Mouse (Mus musculus): ENCODE data around the gene Spag9. TPM values are rescaled to one million over a fixed set of nuclear protein-coding genes. Genes with fewer than 3 reads are reported as not detected.

Spag9 gene
- polyA plus RNA-seq, 1 experiment from 2014 or later, result 87.4 TPM

DNA sequence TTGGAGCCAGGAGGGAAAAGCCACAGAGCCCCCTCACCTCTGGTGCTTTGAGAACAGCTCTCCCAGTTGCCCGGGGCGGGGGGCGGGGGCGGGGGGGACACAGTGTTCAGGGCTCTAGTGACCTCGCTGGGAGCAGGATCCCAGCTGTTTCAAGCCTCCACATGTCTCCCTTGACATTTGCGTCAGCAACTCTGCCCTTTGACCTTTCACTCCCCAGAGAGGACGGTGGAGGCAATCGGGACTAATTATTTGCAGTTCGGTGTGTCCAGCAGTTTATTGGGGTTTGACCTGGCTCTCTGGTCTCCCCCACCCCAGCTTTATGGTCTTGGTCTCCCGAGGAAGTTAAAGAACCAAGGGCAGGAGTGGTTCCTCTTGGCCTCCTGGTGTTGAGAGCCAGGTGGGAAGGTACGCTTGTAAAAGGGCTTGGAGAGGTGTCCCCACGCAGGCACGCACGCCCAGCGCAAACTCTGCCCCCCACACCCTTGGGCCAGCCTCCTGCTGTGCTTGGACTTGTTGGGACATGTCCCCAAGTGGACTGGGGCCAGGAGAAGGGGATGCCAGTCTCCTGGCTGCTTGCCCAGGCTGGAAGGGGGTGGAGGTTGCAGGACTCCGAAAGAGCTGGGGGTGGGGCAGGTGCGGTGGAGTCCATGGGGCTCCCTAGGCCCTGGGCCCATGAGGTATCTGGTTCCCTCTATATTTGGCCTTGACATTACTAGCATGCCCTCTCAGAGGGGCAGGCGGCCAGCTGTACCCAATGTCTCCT is 138.4 kb downstream of the Spag9 start:
- peaks cover 20% of the 10 kb centered on the region; the same call in 1 of the 2 replicates for H3K4me1 ChIP-seq (ENCODE audit: insufficient read depth, low read depth, low read length)
- peak; percentile 69 for ATAC-seq
- no peaks in the 10 kb centered on the region for H3K9me3 ChIP-seq (ENCODE audit: low read length)
- 35% methylated on average over 18 of the region's 18 CpGs for WGBS
- no peak overlapping the region for H3K9ac ChIP-seq (replicated peaks; ENCODE audit: low read depth)
- H3K36me3 ChIP-seq (ENCODE audit: insufficient read depth, low read length), result no peaks in the 10 kb centered on the region
- peak overlapping the region; percentile 83 for H3K27ac ChIP-seq (ENCODE audit: low read length)
- no peak overlapping the region for H3K4me2 ChIP-seq (replicated peaks; ENCODE audit: low read depth, low read length)
- no peak overlapping the region for H3K4me3 ChIP-seq (ENCODE audit: low read depth, low read length)
- DNase-seq (ENCODE audit: low spot score), result peak; percentile 78
- H3K27me3 ChIP-seq (replicated peaks; ENCODE audit: insufficient read depth, low read length), result no peaks in the 10 kb centered on the region
- TF ChIP-seq CTCF (IDR thresholded peaks at IDR 0.05) (no peak), EP300 (IDR thresholded peaks at IDR 0.05) (no peak; the same call in 1 of the 2 replicates)

DNA sequence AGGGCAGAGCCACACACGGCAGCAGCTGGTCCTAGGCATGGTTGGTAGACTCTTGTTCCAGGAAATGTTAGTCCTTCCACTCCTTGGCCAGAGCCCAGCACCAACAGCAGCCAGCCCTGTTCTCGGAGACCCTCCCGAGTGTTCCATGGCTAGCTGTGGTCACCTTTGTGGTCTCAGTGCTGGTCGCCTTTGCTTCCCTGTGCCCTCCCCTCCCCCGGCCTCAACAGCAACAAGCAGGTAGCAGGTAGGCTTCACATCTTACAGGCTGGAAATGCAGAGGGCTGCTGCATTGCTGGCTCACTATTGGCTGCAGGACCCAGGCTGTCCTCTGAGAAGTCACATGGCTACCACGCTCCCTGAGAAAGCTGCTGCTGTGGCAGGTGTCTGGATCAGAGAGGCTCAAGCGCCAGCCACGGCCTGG is 139.7 kb downstream of the Spag9 start:
- H3K4me2 ChIP-seq (replicated peaks; ENCODE audit: low read depth, low read length), result no peak overlapping the region
- peaks cover 20% of the 10 kb centered on the region; the same call in 1 of the 2 replicates for H3K4me1 ChIP-seq (ENCODE audit: insufficient read depth, low read depth, low read length)
- no peaks in the 10 kb centered on the region for H3K9me3 ChIP-seq (ENCODE audit: low read length)
- no peaks in the 10 kb centered on the region for H3K27me3 ChIP-seq (replicated peaks; ENCODE audit: insufficient read depth, low read length)
- H3K36me3 ChIP-seq (ENCODE audit: insufficient read depth, low read length), result no peaks in the 10 kb centered on the region
- TF ChIP-seq CTCF (IDR thresholded peaks at IDR 0.05) (no peak), EP300 (IDR thresholded peaks at IDR 0.05) (no peak)
- WGBS, result 63% methylated on average over 8 of the region's 8 CpGs
- no peak overlapping the region for H3K4me3 ChIP-seq (ENCODE audit: low read depth, low read length)
- no peak overlapping the region for H3K9ac ChIP-seq (replicated peaks; ENCODE audit: low read depth)
- H3K27ac ChIP-seq (ENCODE audit: low read length), result no peak overlapping the region
- ATAC-seq (no peak), DNase-seq (ENCODE audit: low spot score) (no peak)

DNA sequence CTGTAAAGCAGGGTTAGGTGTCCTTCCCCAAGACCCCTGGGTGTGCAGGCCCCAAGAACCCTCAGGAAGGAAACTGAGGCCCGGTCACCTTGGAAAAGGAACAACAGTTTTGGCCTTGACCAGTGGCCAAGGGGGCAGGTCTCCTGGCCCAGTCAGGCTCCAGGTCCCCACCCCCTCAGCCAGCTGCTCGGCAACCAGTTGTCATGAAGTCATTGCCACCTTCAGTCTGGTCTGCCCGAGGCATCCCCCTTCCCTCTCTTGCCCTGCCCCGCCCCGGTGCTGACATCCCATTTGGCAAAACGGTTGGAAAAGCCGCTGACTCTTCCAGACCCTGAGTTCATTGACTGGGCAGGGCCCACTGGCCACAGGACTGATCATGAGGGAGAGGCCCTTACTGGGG is 140.8 kb downstream of the Spag9 start:
- 58% methylated on average over 7 of the region's 7 CpGs for WGBS
- DNase-seq (ENCODE audit: low spot score), result no peak
- no peak for ATAC-seq
- H3K4me3 ChIP-seq (ENCODE audit: low read depth, low read length), result no peak overlapping the region
- H3K4me2 ChIP-seq (replicated peaks; ENCODE audit: low read depth, low read length), result no peak overlapping the region
- H3K27me3 ChIP-seq (replicated peaks; ENCODE audit: insufficient read depth, low read length), result no peaks in the 10 kb centered on the region
- no peaks in the 10 kb centered on the region for H3K9me3 ChIP-seq (ENCODE audit: low read length)
- TF ChIP-seq CTCF (IDR thresholded peaks at IDR 0.05) (no peak), EP300 (IDR thresholded peaks at IDR 0.05) (no peak)
- no peak overlapping the region for H3K27ac ChIP-seq (ENCODE audit: low read length)
- peaks cover 20% of the 10 kb centered on the region; the same call in 1 of the 2 replicates for H3K4me1 ChIP-seq (ENCODE audit: insufficient read depth, low read depth, low read length)
- no peak overlapping the region for H3K9ac ChIP-seq (replicated peaks; ENCODE audit: low read depth)
- no peaks in the 10 kb centered on the region for H3K36me3 ChIP-seq (ENCODE audit: insufficient read depth, low read length)

DNA sequence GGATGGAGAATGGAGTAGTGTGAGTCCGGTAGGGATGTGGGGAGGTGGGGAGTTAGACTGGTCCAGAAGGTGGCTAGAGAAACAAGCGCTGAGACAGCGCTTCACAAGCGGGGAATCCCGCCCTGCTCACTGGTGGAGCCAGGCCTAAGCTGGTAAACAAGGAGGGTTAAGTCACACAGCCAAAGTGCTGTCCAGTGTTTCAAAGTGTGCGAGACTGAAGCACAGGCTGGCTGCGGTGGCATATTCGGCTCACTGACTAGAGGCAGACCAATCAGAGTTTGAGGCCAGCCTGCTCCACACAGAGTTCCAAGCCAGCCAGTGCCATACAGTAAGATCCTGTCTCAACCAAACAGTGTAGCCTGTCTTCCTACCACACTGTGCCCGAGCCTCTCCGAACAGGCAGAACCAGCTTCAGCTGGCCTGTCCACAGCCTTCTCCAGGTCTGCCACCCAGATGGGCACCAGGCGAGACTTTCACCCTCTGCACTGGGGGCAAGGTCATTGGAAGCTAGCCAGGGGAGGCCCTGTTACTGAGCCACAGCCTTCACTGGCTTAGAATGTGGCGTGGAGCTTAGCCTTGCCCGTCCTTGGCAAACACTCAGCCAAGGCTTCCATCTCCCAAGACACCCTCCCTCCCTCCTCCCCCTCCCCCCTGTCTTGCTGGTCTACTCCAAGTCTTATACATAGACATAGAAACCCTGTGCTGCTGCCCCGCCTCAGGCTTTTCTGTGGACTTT is 141.6 kb downstream of the Spag9 start:
- H3K27me3 ChIP-seq (replicated peaks; ENCODE audit: insufficient read depth, low read length), result no peaks in the 10 kb centered on the region
- 58% methylated on average over 14 of the region's 14 CpGs for WGBS
- H3K4me3 ChIP-seq (ENCODE audit: low read depth, low read length), result no peak overlapping the region
- no peak for DNase-seq (ENCODE audit: low spot score)
- peaks cover 20% of the 10 kb centered on the region; the same call in 1 of the 2 replicates for H3K4me1 ChIP-seq (ENCODE audit: insufficient read depth, low read depth, low read length)
- ATAC-seq, result no peak
- H3K9me3 ChIP-seq (ENCODE audit: low read length), result no peaks in the 10 kb centered on the region
- H3K9ac ChIP-seq (replicated peaks; ENCODE audit: low read depth), result no peak overlapping the region
- no peak for TF ChIP-seq CTCF (IDR thresholded peaks at IDR 0.05)
- TF ChIP-seq EP300 (IDR thresholded peaks at IDR 0.05), result no peak
- no peaks in the 10 kb centered on the region for H3K36me3 ChIP-seq (ENCODE audit: insufficient read depth, low read length)
- H3K27ac ChIP-seq (ENCODE audit: low read length), result peak overlapping the region; percentile 33; the same call in 1 of the 2 replicates
- no peak overlapping the region for H3K4me2 ChIP-seq (replicated peaks; ENCODE audit: low read depth, low read length)

DNA sequence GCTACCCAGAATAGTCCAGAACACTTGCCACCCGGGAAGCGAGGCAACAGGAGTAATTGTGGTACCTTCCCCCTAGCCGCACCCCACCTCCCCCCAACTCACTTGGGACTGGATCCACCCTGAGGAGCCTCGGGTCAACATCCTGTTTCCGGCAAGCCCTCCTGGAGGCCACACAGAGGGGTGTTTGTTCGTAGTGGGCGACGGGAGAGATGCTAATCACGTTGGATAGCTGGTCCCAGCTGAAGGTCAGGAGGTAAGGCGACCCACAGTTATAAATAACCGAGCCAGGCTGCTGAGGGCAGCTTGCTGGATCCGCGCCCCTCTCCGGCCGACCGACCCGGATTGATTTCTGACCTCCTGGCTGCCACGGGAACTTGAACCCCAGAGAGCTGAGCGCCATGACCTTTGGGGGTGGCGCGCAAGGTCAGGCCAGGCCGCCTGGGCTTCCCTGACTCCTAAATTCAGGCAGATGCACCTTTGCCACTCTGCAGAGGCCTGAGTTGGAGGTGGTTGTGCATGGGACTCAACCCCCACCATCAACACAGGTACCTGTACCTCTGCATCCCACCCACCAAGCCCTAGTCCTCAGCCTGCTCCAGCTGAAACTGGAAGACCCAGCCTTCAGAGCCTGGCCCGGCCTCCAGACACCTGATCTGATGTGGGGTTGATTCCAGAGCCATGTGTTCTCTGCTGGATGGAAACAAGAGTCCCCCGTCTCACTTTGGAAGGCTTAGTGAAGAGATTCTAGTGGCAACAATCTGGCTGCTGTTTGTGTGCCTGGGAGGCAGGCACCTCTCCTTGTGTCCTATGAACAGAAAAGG is 142.7 kb downstream of the Spag9 start:
- no peak for ATAC-seq
- no peak overlapping the region for H3K4me2 ChIP-seq (replicated peaks; ENCODE audit: low read depth, low read length)

More for the DNA sequence above, 142.7 kb downstream of the Spag9 start:
- no peak for DNase-seq (ENCODE audit: low spot score)
- 43% methylated on average over 24 of the region's 24 CpGs for WGBS
- H3K4me3 ChIP-seq (ENCODE audit: low read depth, low read length), result no peak overlapping the region
- H3K9ac ChIP-seq (replicated peaks; ENCODE audit: low read depth), result no peak overlapping the region
- H3K9me3 ChIP-seq (ENCODE audit: low read length), result no peaks in the 10 kb centered on the region
- TF ChIP-seq CTCF (IDR thresholded peaks at IDR 0.05) (no peak), EP300 (IDR thresholded peaks at IDR 0.05) (no peak)
- peaks cover 16% of the 10 kb centered on the region; the same call in 1 of the 2 replicates for H3K4me1 ChIP-seq (ENCODE audit: insufficient read depth, low read depth, low read length)
- H3K36me3 ChIP-seq (ENCODE audit: insufficient read depth, low read length), result no peaks in the 10 kb centered on the region
- 0 out of 2 replicates have a peak overlapping the region, but pooled peaks have one; percentile 33 for H3K27ac ChIP-seq (ENCODE audit: low read length)
- no peaks in the 10 kb centered on the region for H3K27me3 ChIP-seq (replicated peaks; ENCODE audit: insufficient read depth, low read length)
